Mouse (Mus musculus) hindbrain, embryonic 15.5 days (tissue): ENCODE results near the gene Pacsin1. TPM values are rescaled to one million over a fixed set of nuclear protein-coding genes. Genes with fewer than 3 reads are reported as not detected.
"Not testable (repeated sequence)": the region's sequence is repeated elsewhere in the genome, so short reads cannot be mapped to it uniquely, and the experiment has no call there.

Experiments
- ATAC-seq: fragments of 200-750 bp; cut with Nextera tagmentation; 2 replicates; pipeline ENCODE4 v1.8.0; 2017; ENCODE audit warnings: low read depth, moderate number of reproducible peaks, moderate TSS enrichment; ENCODE audit not compliant: low FRiP score
- H3K27ac ChIP-seq: fragments of 300-500 bp; sonication (generic); replicated peaks from 2 replicates; pipeline ENCODE4 v1.5.1; 2015; ENCODE audit warnings: mild to moderate bottlenecking, inconsistent platforms
- H3K27me3 ChIP-seq: fragments of 300-500 bp; sonication (generic); 2 replicates; pipeline ENCODE4 v1.6.1; 2015; ENCODE audit warnings: control low read depth, inconsistent platforms
- H3K36me3 ChIP-seq: fragments of 300-500 bp; sonication (generic); 2 replicates; pipeline ENCODE4 v1.6.1; 2015; ENCODE audit warnings: control low read depth, inconsistent platforms
- H3K4me1 ChIP-seq: fragments of 300-500 bp; sonication (generic); replicated peaks from 2 replicates; pipeline ENCODE4 v1.6.1; 2015; ENCODE audit warnings: control low read depth, inconsistent platforms
- H3K4me2 ChIP-seq: fragments of 300-500 bp; sonication (generic); 2 replicates; pipeline ENCODE4 v1.6.1; 2015; ENCODE audit warnings: moderate library complexity, mild to moderate bottlenecking, inconsistent platforms
- H3K4me3 ChIP-seq: fragments of 300-500 bp; sonication (generic); 2 replicates; pipeline ENCODE4 v1.5.1; 2015; ENCODE audit warnings: mild to moderate bottlenecking, inconsistent platforms
- H3K9ac ChIP-seq: fragments of 300-500 bp; sonication (generic); 2 replicates; pipeline ENCODE4 v1.6.1; 2015; ENCODE audit warnings: inconsistent platforms
- H3K9me3 ChIP-seq: fragments of 300-500 bp; sonication (generic); 2 replicates; pipeline ENCODE4 v1.6.1; 2016; ENCODE audit warnings: control low read depth, inconsistent platforms
- WGBS: fragments of 180-500 bp; shearing (Covaris S2); methylation state at CpG from one replicate; pipeline ENCODE4 v1.1.7; 2015; 5-methylcytosine and 5-hydroxymethylcytosine counted together
- polyA plus RNA-seq: library from polyadenylated mRNA; unstranded; fragments of >200 nt; fragmentation: Nextera tagmentation; extraction: Ambion mirVana; gene quantifications from 2 replicates; pipeline ENCODE4 v1.2.1, GENCODE M21; 2015

The Pacsin1 gene
- polyA plus RNA-seq, 1 experiment from 2014 or later, result 61.9 TPM

GRCm38 (mm10) chr17:27638921-27639332 lies 16.4 kb upstream of the Pacsin1 start:
- Histone ChIP-seq H3K27me3 (no peaks in the 10 kb centered on the region), H3K27ac (no peak overlapping the region), H3K4me2 (no peak overlapping the region), H3K9ac (no peak overlapping the region), H3K4me3 (no peak overlapping the region), H3K36me3 (no peaks in the 10 kb centered on the region), H3K9me3 (no peaks in the 10 kb centered on the region), H3K4me1 (peaks cover 34% of the 10 kb centered on the region)
- ATAC-seq, result no peak
- WGBS, result 80% methylated on average over 20 of the region's 20 CpGs

- WGBS, result 92% methylated on average over 6 of the region's 6 CpGs
These were observed 15.5 kb upstream of the Pacsin1 start for GRCm38 (mm10) chr17:27639851-27640250.

GRCm38 (mm10) chr17:27642491-27643062 lies 12.7 kb upstream of the Pacsin1 start:
- H3K9me3 ChIP-seq, result no peaks in the 10 kb centered on the region
- WGBS, result 8% methylated on average over 12 of the region's 12 CpGs
- peak overlapping the region; percentile 82 for H3K27ac ChIP-seq
- H3K4me1 ChIP-seq, result peaks cover 13% of the 10 kb centered on the region
- peak overlapping the region; percentile 37 for H3K4me2 ChIP-seq
- H3K9ac ChIP-seq, result no peak overlapping the region
- H3K27me3 ChIP-seq, result no peaks in the 10 kb centered on the region
- ATAC-seq, result peak; percentile 80
- H3K36me3 ChIP-seq, result no peaks in the 10 kb centered on the region
- H3K4me3 ChIP-seq, result no peak overlapping the region

More at GRCm38 (mm10) chr17:27639851-27640250, 15.5 kb upstream of the Pacsin1 start:
- not testable (repeated sequence) for H3K9ac ChIP-seq, ATAC-seq, H3K27me3 ChIP-seq, H3K4me3 ChIP-seq, H3K27ac ChIP-seq, H3K9me3 ChIP-seq, H3K4me2 ChIP-seq, H3K36me3 ChIP-seq
- peaks cover 27% of the 10 kb centered on the region for H3K4me1 ChIP-seq

- H3K9me3 ChIP-seq, result no peaks in the 10 kb centered on the region
- no peak for ATAC-seq
- H3K27ac ChIP-seq, result peak overlapping the region; percentile 82
- 31% methylated on average over 6 of the region's 6 CpGs for WGBS
- peak overlapping the region; percentile 37 for H3K4me2 ChIP-seq
- peaks cover 13% of the 10 kb centered on the region for H3K4me1 ChIP-seq
- no peak overlapping the region for H3K9ac ChIP-seq
- H3K27me3 ChIP-seq, result no peaks in the 10 kb centered on the region
- H3K4me3 ChIP-seq, result no peak overlapping the region
- H3K36me3 ChIP-seq, result no peaks in the 10 kb centered on the region
These were observed 12.2 kb upstream of the Pacsin1 start for GRCm38 (mm10) chr17:27643101-27643500.

- 0 out of 2 replicates have a peak overlapping the region, but pooled peaks have one; percentile 82 for H3K27ac ChIP-seq
- ATAC-seq, result no peak
- no peaks in the 10 kb centered on the region for H3K27me3 ChIP-seq
- no peak overlapping the region for H3K4me3 ChIP-seq
- 90% methylated on average over 9 of the region's 9 CpGs for WGBS
- H3K36me3 ChIP-seq, result no peaks in the 10 kb centered on the region
- H3K9me3 ChIP-seq, result no peaks in the 10 kb centered on the region
- H3K4me2 ChIP-seq, result no peak overlapping the region
- H3K4me1 ChIP-seq, result peaks cover 13% of the 10 kb centered on the region
- no peak overlapping the region for H3K9ac ChIP-seq
These were observed 11.6 kb upstream of the Pacsin1 start for GRCm38 (mm10) chr17:27643756-27644155.

GRCm38 (mm10) chr17:27644572-27644971 lies 10.7 kb upstream of the Pacsin1 start:
- Histone ChIP-seq H3K4me1 (peaks cover 13% of the 10 kb centered on the region), H3K4me3 (no peak overlapping the region), H3K4me2 (no peak overlapping the region), H3K9me3 (no peaks in the 10 kb centered on the region), H3K27ac (no peak overlapping the region), H3K27me3 (no peaks in the 10 kb centered on the region), H3K9ac (no peak overlapping the region), H3K36me3 (no peaks in the 10 kb centered on the region)
- no peak for ATAC-seq
- WGBS, result 39% methylated on average over 2 of the region's 2 CpGs

- no peaks in the 10 kb centered on the region for H3K36me3 ChIP-seq
- no peaks in the 10 kb centered on the region for H3K9me3 ChIP-seq
- H3K27ac ChIP-seq, result no peak overlapping the region
- H3K9ac ChIP-seq, result no peak overlapping the region
- H3K4me1 ChIP-seq, result peaks cover 13% of the 10 kb centered on the region
- no peaks in the 10 kb centered on the region for H3K27me3 ChIP-seq
- WGBS, result 44% methylated on average over 7 of the region's 7 CpGs
- H3K4me2 ChIP-seq, result no peak overlapping the region
- no peak overlapping the region for H3K4me3 ChIP-seq
- ATAC-seq, result no peak
These were observed 9.5 kb upstream of the Pacsin1 start for GRCm38 (mm10) chr17:27645807-27646206.

- H3K27me3 ChIP-seq, result no peaks in the 10 kb centered on the region
- ATAC-seq, result no peak
- 12% methylated on average over 12 of the region's 12 CpGs for WGBS
These were observed 5.1 kb upstream of the Pacsin1 start for GRCm38 (mm10) chr17:27650160-27650559.

GRCm38 (mm10) chr17:27650586-27650985 lies 4.7 kb upstream of the Pacsin1 start:
- H3K27ac ChIP-seq, result no peak overlapping the region
- H3K4me2 ChIP-seq, result no peak overlapping the region
- 87% methylated on average over 13 of the region's 13 CpGs for WGBS
- H3K4me3 ChIP-seq, result no peak overlapping the region
- H3K9me3 ChIP-seq, result no peaks in the 10 kb centered on the region
- no peaks in the 10 kb centered on the region for H3K27me3 ChIP-seq
- no peaks in the 10 kb centered on the region for H3K36me3 ChIP-seq
- H3K4me1 ChIP-seq, result peaks cover 11% of the 10 kb centered on the region
- ATAC-seq, result no peak
- no peak overlapping the region for H3K9ac ChIP-seq

More at GRCm38 (mm10) chr17:27650160-27650559, 5.1 kb upstream of the Pacsin1 start:
- H3K4me3 ChIP-seq, result no peak overlapping the region
- H3K9me3 ChIP-seq, result no peaks in the 10 kb centered on the region
- H3K36me3 ChIP-seq, result no peaks in the 10 kb centered on the region
- H3K4me2 ChIP-seq, result no peak overlapping the region
- no peak overlapping the region for H3K27ac ChIP-seq
- no peak overlapping the region for H3K9ac ChIP-seq
- peaks cover 8% of the 10 kb centered on the region for H3K4me1 ChIP-seq

- no peak overlapping the region for H3K9ac ChIP-seq
- 83% methylated on average over 22 of the region's 23 CpGs for WGBS
These were observed 3.1 kb upstream of the Pacsin1 start for GRCm38 (mm10) chr17:27652046-27652790.

GRCm38 (mm10) chr17:27653253-27653959 lies 1.9 kb upstream of the Pacsin1 start:
- Histone ChIP-seq H3K27ac (no peak overlapping the region), H3K4me1 (peaks cover 28% of the 10 kb centered on the region), H3K27me3 (no peaks in the 10 kb centered on the region), H3K9ac (no peak overlapping the region), H3K9me3 (no peaks in the 10 kb centered on the region), H3K4me2 (no peak overlapping the region), H3K36me3 (no peaks in the 10 kb centered on the region), H3K4me3 (no peak overlapping the region)
- WGBS, result 73% methylated on average over 10 of the region's 10 CpGs
- no peak for ATAC-seq

More at GRCm38 (mm10) chr17:27652046-27652790, 3.1 kb upstream of the Pacsin1 start:
- Histone ChIP-seq H3K4me2 (no peak overlapping the region), H3K36me3 (no peaks in the 10 kb centered on the region), H3K27ac (no peak overlapping the region), H3K9me3 (no peaks in the 10 kb centered on the region), H3K4me3 (no peak overlapping the region), H3K4me1 (peaks cover 28% of the 10 kb centered on the region), H3K27me3 (no peaks in the 10 kb centered on the region)
- no peak for ATAC-seq

- Histone ChIP-seq H3K4me1 (peaks cover 28% of the 10 kb centered on the region), H3K4me2 (peak overlapping the region; percentile 83), H3K9ac (peak overlapping the region; percentile 73), H3K9me3 (no peaks in the 10 kb centered on the region), H3K36me3 (no peaks in the 10 kb centered on the region), H3K27ac (peak overlapping the region; percentile 84), H3K4me3 (peak overlapping the region; percentile 83), H3K27me3 (no peaks in the 10 kb centered on the region)
- WGBS, result 4% methylated on average over 13 of the region's 14 CpGs
- peak; percentile 39; the same call in 1 of the 2 replicates for ATAC-seq
These were observed 696 bp downstream of the Pacsin1 start for GRCm38 (mm10) chr17:27656011-27656399.
